Mouse (Mus musculus): ENCODE measurements around the gene BC053393. TPM values are rescaled to one million over a fixed set of nuclear protein-coding genes. Genes with fewer than 3 reads are reported as not detected.

The BC053393 gene
- total RNA-seq, 1 experiment from 2014 or later, result not detected

DNA sequence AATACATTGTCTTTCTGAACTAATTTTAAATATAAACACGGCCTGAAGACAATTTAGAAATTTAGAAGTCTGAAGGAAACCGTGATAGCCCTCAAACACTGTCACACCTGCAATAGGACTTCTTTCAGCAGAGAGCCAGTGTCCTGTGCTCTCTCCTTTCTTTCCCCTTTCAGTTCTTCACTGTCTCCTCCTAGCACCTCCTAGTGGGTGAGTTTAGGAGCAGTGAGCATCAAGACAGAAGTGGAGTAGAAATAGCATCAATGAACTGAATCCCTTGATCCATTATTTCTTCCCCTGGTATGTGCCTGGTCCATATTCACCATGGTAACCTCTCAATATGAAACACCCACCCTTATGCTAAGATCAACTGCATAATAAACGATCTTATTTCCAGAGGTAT, 65.2 kb downstream of the BC053393 start:
- no peak for ATAC-seq (replicated peaks; ENCODE audit: low read depth, poor library complexity, severe bottlenecking)

Other genes starting within 250 kb of the BC053393 start
- gene Itk, start 182.0 kb upstream of the BC053393 start, total RNA-seq (2017), result 0.87 and 1.1 TPM in 2 replicates
- not detected in 2 replicates for gene Fam71b, start 175.0 kb upstream of the BC053393 start, total RNA-seq (2017)
- 38.7 and 45.2 TPM in 2 replicates for gene Med7, start 134.6 kb upstream of the BC053393 start, total RNA-seq (2017)
- gene Havcr2, start 116.6 kb upstream of the BC053393 start, total RNA-seq (2017), result 1.2 and 4.4 TPM in 2 replicates
- gene Gm12169, start 47.3 kb upstream of the BC053393 start, total RNA-seq (2017), result not detected in 2 replicates
- not detected in 2 replicates for gene Dppa1, start 57.7 kb downstream of the BC053393 start, total RNA-seq (2017)
- gene Timd2, start 135.5 kb downstream of the BC053393 start, total RNA-seq (2017), result not detected in 2 replicates
- gene Havcr1, start 163.5 kb downstream of the BC053393 start, total RNA-seq (2017), result not detected in 2 replicates
- gene Timd4, start 239.3 kb downstream of the BC053393 start, total RNA-seq (2017), result not detected in 2 replicates